Mouse (Mus musculus) C2C12 (cell line): ENCODE measurements around the gene Tcf23. TPM values are rescaled to one million over a fixed set of nuclear protein-coding genes. Genes with fewer than 3 reads are reported as not detected.

Experiments
- H3K27me3 ChIP-seq: one replicate; pipeline ENCODE4 v1.6.1; 2011; ENCODE audit not compliant: control insufficient read depth, insufficient read depth, insufficient read length
- H3K36me3 ChIP-seq: one replicate; pipeline ENCODE4 v1.6.1; 2011; ENCODE audit not compliant: control insufficient read depth, insufficient read depth
- H3K4me3 ChIP-seq: one replicate; pipeline ENCODE4 v1.5.1; 2011; ENCODE audit warnings: mild to moderate bottlenecking, control low read depth; ENCODE audit not compliant: poor library complexity, insufficient read depth, severe bottlenecking
- H3K79me2 ChIP-seq: one replicate; pipeline ENCODE4 v1.6.1; 2011; ENCODE audit not compliant: control insufficient read depth, insufficient read depth
- H3K79me3 ChIP-seq: one replicate; pipeline ENCODE4 v1.6.1; 2011; ENCODE audit warnings: low read depth, control low read depth
- H3ac ChIP-seq: one replicate; pipeline ENCODE3; 2011; ENCODE audit warnings: low read depth; ENCODE audit not compliant: control insufficient read depth, insufficient read length
- CEBPB ChIP-seq: IDR thresholded peaks from one replicate; pipeline ENCODE4 v1.6.1; 2011; ENCODE audit warnings: low read depth, mild to moderate bottlenecking, control low read depth, moderate library complexity
- CTCF ChIP-seq: IDR thresholded peaks from one replicate; pipeline ENCODE4 v1.5.1; 2011; ENCODE audit not compliant: control insufficient read depth, insufficient read depth, insufficient read length
- FOSL1 ChIP-seq: IDR thresholded peaks from one replicate; pipeline ENCODE4 v1.8.0; 2011; ENCODE audit warnings: mild to moderate bottlenecking, low read length; ENCODE audit not compliant: poor library complexity, insufficient read depth, severe bottlenecking
- MAX ChIP-seq: IDR thresholded peaks from one replicate; pipeline ENCODE4 v1.6.1; 2011; ENCODE audit warnings: mild to moderate bottlenecking, control low read depth
- MYOD1 ChIP-seq: IDR thresholded peaks from one replicate; pipeline ENCODE4 v1.6.1; 2011; ENCODE audit warnings: low read depth; ENCODE audit not compliant: control insufficient read depth, insufficient read length
- MYOG ChIP-seq: IDR thresholded peaks from one replicate; pipeline ENCODE4 v1.6.1; 2011; ENCODE audit not compliant: control insufficient read depth, insufficient read length; ENCODE audit errors: extremely low read depth
- USF1 ChIP-seq: IDR thresholded peaks from one replicate; pipeline ENCODE4 v1.6.1; 2011; ENCODE audit warnings: low read depth, mild to moderate bottlenecking, control low read depth, moderate library complexity
- polyA plus RNA-seq: library from polyadenylated mRNA; unstranded; fragments of >200 nt; fragmentation: generic; extraction: Trizol; gene quantifications from one replicate; pipeline ENCODE4 v1.2.1, GENCODE M21; 2012; ENCODE audit warnings: missing spikeins

Tcf23 gene
- polyA plus RNA-seq, 1 experiment: 0.07 TPM

DNA sequence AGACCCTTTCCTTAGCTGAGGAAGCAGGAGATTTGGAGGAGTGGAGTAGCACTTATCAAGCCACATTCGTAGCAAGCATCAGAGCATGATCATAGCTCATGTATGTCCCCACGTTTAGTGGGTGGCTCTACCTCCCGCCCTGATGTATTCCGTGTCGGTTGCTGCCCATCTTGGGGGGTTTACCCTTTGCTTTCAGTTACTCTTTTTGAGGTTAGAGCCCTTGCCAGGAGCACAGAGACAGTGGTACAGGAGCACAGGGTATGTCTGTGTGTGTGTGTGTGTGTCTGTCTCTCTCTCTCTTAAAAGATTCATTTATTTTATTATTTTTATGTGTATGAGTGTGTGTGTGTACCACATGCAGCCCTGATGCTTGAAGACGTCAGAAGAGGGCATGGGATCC lies 45.3 kb upstream of the Tcf23 start:
- H3K79me2 ChIP-seq: no peaks in the 10 kb centered on the region
- TF ChIP-seq USF1: no peak
- TF ChIP-seq FOSL1: no peak
- no peak for TF ChIP-seq CEBPB
- TF ChIP-seq MYOD1: no peak
- H3ac ChIP-seq: no peak overlapping the region
- no peak overlapping the region for H3K4me3 ChIP-seq
- no peaks in the 10 kb centered on the region for H3K36me3 ChIP-seq
- H3K79me3 ChIP-seq: no peaks in the 10 kb centered on the region
- no peaks in the 10 kb centered on the region for H3K27me3 ChIP-seq

- no peaks in the 10 kb centered on the region for H3K27me3 ChIP-seq
- H3K79me2 ChIP-seq: no peaks in the 10 kb centered on the region
- no peaks in the 10 kb centered on the region for H3K79me3 ChIP-seq
- H3K4me3 ChIP-seq: no peak overlapping the region
- H3ac ChIP-seq: no peak overlapping the region
- no peak for TF ChIP-seq MYOG
- TF ChIP-seq CTCF: no peak
- no peak for TF ChIP-seq MAX
- TF ChIP-seq USF1: no peak
- no peak for TF ChIP-seq CEBPB
- TF ChIP-seq MYOD1: no peak
- TF ChIP-seq FOSL1: no peak
- H3K36me3 ChIP-seq: no peaks in the 10 kb centered on the region
These were observed 43.8 kb upstream of the Tcf23 start for GRCm38 (mm10) chr5:30924614-30925013.

DNA sequence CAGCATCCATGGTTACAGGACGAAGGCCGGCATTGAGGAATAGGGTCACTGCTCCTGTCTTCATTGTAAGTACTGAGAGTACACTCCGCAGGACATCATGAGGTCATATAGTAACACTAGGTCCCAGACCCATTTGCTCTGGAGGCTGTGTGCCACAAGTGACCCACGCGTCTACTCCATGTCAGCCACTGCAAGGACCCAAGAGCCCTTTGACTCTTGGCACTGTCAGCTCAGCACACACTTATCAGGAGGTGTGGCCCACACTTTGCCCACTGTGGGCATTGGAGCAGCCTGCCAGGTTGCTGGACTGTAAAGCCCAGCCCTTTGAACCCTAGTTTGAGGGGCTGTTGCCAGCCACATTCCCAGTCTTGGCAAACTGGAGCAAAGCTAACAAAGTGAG lies 43.2 kb upstream of the Tcf23 start:
- Histone ChIP-seq H3K79me2 (no peaks in the 10 kb centered on the region), H3K79me3 (no peaks in the 10 kb centered on the region), H3K27me3 (no peaks in the 10 kb centered on the region), H3ac (no peak overlapping the region), H3K4me3 (no peak overlapping the region), H3K36me3 (no peaks in the 10 kb centered on the region)
- TF ChIP-seq USF1 (no peak), FOSL1 (no peak), MAX (no peak), CEBPB (no peak), MYOD1 (no peak), MYOG (no peak), CTCF (no peak)

GRCm38 (mm10) chr5:30926073-30926472 lies 42.4 kb upstream of the Tcf23 start:
- no peaks in the 10 kb centered on the region for H3K36me3 ChIP-seq
- no peak overlapping the region for H3ac ChIP-seq
- no peaks in the 10 kb centered on the region for H3K79me2 ChIP-seq
- H3K79me3 ChIP-seq: no peaks in the 10 kb centered on the region
- TF ChIP-seq MYOG (no peak), MAX (no peak), FOSL1 (no peak), CEBPB (no peak), USF1 (no peak), CTCF (no peak), MYOD1 (no peak)
- no peak overlapping the region for H3K4me3 ChIP-seq
- H3K27me3 ChIP-seq: no peaks in the 10 kb centered on the region

GRCm38 (mm10) chr5:30927945-30928529 lies 40.4 kb upstream of the Tcf23 start:
- no peak for TF ChIP-seq MAX
- no peak for TF ChIP-seq CEBPB
- TF ChIP-seq MYOD1: no peak
- no peak for TF ChIP-seq CTCF
- no peak for TF ChIP-seq MYOG
- no peak for TF ChIP-seq USF1
- TF ChIP-seq FOSL1: no peak
- Histone ChIP-seq H3ac (no peak overlapping the region), H3K36me3 (no peaks in the 10 kb centered on the region), H3K27me3 (no peaks in the 10 kb centered on the region), H3K4me3 (no peak overlapping the region), H3K79me2 (no peaks in the 10 kb centered on the region), H3K79me3 (no peaks in the 10 kb centered on the region)

DNA sequence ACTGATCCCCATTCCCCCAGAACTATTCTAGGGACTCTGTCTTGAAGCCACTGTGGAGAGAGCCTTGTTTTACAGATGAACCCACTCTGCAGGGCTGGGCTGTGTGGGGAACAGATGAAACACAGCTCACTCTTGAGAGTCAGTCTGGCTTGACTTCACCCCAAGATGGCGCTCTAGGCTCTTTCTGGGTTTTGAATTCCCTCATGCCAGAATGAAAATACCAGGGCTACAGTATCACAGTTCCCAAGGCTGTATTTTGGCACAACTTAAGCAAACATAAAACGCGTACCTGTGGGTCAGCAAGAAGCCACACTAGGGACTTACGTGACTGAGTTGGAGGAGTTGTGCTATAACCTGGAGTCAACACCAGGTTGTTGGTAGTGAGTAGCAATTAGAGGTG lies 38.3 kb upstream of the Tcf23 start:
- H3K79me2 ChIP-seq: no peaks in the 10 kb centered on the region
- no peak overlapping the region for H3ac ChIP-seq
- no peaks in the 10 kb centered on the region for H3K27me3 ChIP-seq
- no peak overlapping the region for H3K4me3 ChIP-seq
- no peaks in the 10 kb centered on the region for H3K79me3 ChIP-seq
- H3K36me3 ChIP-seq: no peaks in the 10 kb centered on the region
- no peak for TF ChIP-seq USF1
- peak; percentile 58 for TF ChIP-seq CTCF
- TF ChIP-seq MYOG: no peak
